Mouse (Mus musculus) G1E (cell line): Measurements from ENCODE around the gene Hist1h2bf.

Experiments used
- CTCF ChIP-seq: IDR thresholded peaks from 2 replicates; pipeline ENCODE4 v1.5.1; 2012; ENCODE audit warnings: low read depth, low read length, inconsistent platforms, mixed read lengths
- POLR2AphosphoS5 ChIP-seq: IDR thresholded peaks from 2 replicates; pipeline ENCODE4 v1.6.1; 2012; ENCODE audit warnings: low read depth, low read length, inconsistent platforms; ENCODE audit not compliant: insufficient replicate concordance
- TAL1 ChIP-seq: conservative IDR thresholded peaks from 2 replicates; pipeline ENCODE4 v1.6.1; 2012; ENCODE audit warnings: low read depth, low read length, inconsistent platforms, mixed read lengths

DNA sequence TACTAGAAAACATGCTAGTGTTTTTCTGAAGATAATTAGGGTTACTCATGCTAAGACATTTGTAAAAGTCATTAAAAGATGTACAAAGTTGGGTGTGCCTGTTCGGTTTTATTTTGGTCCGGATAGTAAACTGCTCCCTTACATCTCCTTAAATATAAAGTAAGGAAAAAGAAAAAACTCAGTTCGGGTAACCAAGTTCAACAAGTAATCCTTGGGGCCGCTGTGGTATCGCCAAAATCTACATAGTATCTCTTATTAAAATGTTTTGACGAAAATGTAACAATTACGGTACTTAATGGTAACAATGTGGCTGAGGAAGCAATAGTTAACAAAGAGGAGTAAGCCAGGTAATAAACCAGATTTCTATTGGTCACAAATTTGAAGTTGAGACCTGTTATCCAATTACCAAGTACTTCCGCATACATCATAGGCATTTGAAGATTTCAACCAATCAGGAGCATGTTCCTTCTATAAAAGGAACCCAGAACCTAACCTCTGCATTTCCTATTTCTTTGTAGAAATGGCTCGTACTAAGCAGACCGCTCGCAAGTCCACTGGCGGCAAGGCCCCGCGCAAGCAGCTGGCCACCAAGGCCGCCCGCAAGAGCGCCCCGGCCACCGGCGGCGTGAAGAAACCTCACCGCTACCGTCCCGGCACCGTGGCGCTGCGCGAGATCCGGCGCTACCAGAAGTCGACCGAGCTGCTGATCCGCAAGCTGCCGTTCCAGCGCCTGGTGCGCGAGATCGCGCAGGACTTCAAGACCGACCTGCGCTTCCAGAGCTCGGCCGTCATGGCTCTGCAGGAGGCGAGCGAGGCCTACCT is 29.8 kb downstream of the Hist1h2bf start, which contains the start of gene Hist1h3f:
- TF ChIP-seq CTCF (no peak), TAL1 (no peak), POLR2AphosphoS5 (peak; percentile 97)
